Mouse (Mus musculus) CH12.LX (cell line): ENCODE data around the gene Pknox1. TPM values are rescaled to one million over a fixed set of nuclear protein-coding genes. Genes with fewer than 3 reads are reported as not detected.

Source experiments
- DNase-seq: peaks from one replicate; pipeline ENCODE4 v3.0.0-alpha.2; 2013; ENCODE audit errors: extremely low read depth
- H3K27ac ChIP-seq: 2 replicates; pipeline ENCODE4 v1.5.1; 2012; ENCODE audit warnings: low read depth, mild to moderate bottlenecking, control low read depth, moderate library complexity; ENCODE audit not compliant: insufficient read depth
- H3K27me3 ChIP-seq: replicated peaks from 2 replicates; pipeline ENCODE3; 2012; ENCODE audit warnings: inconsistent platforms
- H3K36me3 ChIP-seq, 2 experiments: replicated peaks in 1 of 2; 2 replicates each; pipeline versions ENCODE3 to v1.6.1; 2012; ENCODE audit warnings: inconsistent platforms in 1 of 2, low read length in 1 of 2, mild to moderate bottlenecking in 1 of 2, mixed read lengths in 1 of 2, moderate library complexity in 1 of 2; ENCODE audit not compliant: control insufficient read depth in 1 of 2, insufficient read depth in 1 of 2
- H3K4me1 ChIP-seq, 2 experiments: 2 replicates each; pipeline ENCODE4 v1.6.1; 2012; ENCODE audit warnings: inconsistent platforms in 1 of 2, moderate library complexity in 1 of 2; ENCODE audit not compliant: insufficient read depth in 2 of 2, control insufficient read depth in 1 of 2
- H3K4me2 ChIP-seq: 2 replicates; pipeline ENCODE4 v1.6.1; 2012; ENCODE audit warnings: low read depth, mild to moderate bottlenecking, control low read depth; ENCODE audit not compliant: poor library complexity, insufficient read depth, severe bottlenecking
- H3K4me3 ChIP-seq, 3 experiments: fragments of 150-350 bp in 1 of 3; sonication (generic) in 1 of 3; replicated peaks in 1 of 3; 2 replicates each; pipeline versions ENCODE3 to v1.5.1; 2011 to 2012; ENCODE audit warnings: low read depth in 2 of 3, low read length in 2 of 3, mild to moderate bottlenecking in 2 of 3, moderate library complexity in 2 of 3, control low read depth in 1 of 3, improper control_type of control experiment in 1 of 3, inconsistent platforms in 1 of 3, mixed read lengths in 1 of 3; ENCODE audit not compliant: poor library complexity in 1 of 3
- H3K79me2 ChIP-seq: replicated peaks from 2 replicates; pipeline ENCODE4 v1.6.1; 2012; ENCODE audit warnings: mild to moderate bottlenecking, moderate library complexity; ENCODE audit not compliant: control insufficient read depth, poor library complexity, insufficient read depth, severe bottlenecking; ENCODE audit errors: extremely low read depth
- H3K9ac ChIP-seq: 2 replicates; pipeline ENCODE4 v1.6.1; 2012; ENCODE audit warnings: low read depth, mild to moderate bottlenecking, control low read depth, moderate library complexity; ENCODE audit not compliant: insufficient read depth
- H3K9me3 ChIP-seq: replicated peaks from 2 replicates; pipeline ENCODE3; 2012; ENCODE audit warnings: low read length, inconsistent platforms, mixed read lengths
- BHLHE40 ChIP-seq: IDR thresholded peaks from 2 replicates; pipeline ENCODE4 v1.6.1; 2011; ENCODE audit warnings: mild to moderate bottlenecking, low read depth, low read length, improper control_type of control experiment
- EP300 ChIP-seq: IDR thresholded peaks from 2 replicates; pipeline ENCODE4 v1.6.1; 2011; ENCODE audit warnings: low read length, improper control_type of control experiment
- GABPA ChIP-seq: IDR thresholded peaks from 2 replicates; pipeline ENCODE4 v1.6.1; 2012; ENCODE audit warnings: low read depth, low read length, improper control_type of control experiment, inconsistent platforms; ENCODE audit not compliant: insufficient replicate concordance
- HCFC1 ChIP-seq: IDR thresholded peaks from 2 replicates; pipeline ENCODE4 v1.6.1; 2012; ENCODE audit warnings: low read depth, mild to moderate bottlenecking, inconsistent platforms, low read length, improper control_type of control experiment
- JUND ChIP-seq: conservative IDR thresholded peaks from 2 replicates; pipeline ENCODE4 v1.6.1; 2011; ENCODE audit warnings: low read depth, low read length, improper control_type of control experiment
- KAT2A ChIP-seq: IDR thresholded peaks from 2 replicates; pipeline ENCODE4 v1.6.1; 2012; ENCODE audit warnings: low read length, improper control_type of control experiment, inconsistent platforms; ENCODE audit not compliant: insufficient replicate concordance
- MAX ChIP-seq: IDR thresholded peaks from 2 replicates; pipeline ENCODE4 v1.6.1; 2011; ENCODE audit warnings: low read length, improper control_type of control experiment
- MAZ ChIP-seq: IDR thresholded peaks from 2 replicates; pipeline ENCODE4 v1.6.1; 2012; ENCODE audit warnings: low read depth, mild to moderate bottlenecking, inconsistent platforms, low read length, improper control_type of control experiment, moderate library complexity
- MXI1 ChIP-seq: IDR thresholded peaks from 2 replicates; pipeline ENCODE4 v1.6.1; 2011; ENCODE audit warnings: mild to moderate bottlenecking, low read depth, low read length, improper control_type of control experiment
- NELFE ChIP-seq: IDR thresholded peaks from 2 replicates; pipeline ENCODE4 v1.6.1; 2011; ENCODE audit warnings: low read depth, low read length, improper control_type of control experiment
- PAX5 ChIP-seq: IDR thresholded peaks from 2 replicates; pipeline ENCODE4 v1.6.1; 2012; ENCODE audit warnings: low read length, inconsistent platforms, mixed read lengths
- POLR2A ChIP-seq: IDR thresholded peaks from 2 replicates; pipeline ENCODE4 v1.6.1; 2011; ENCODE audit warnings: low read depth, mild to moderate bottlenecking, improper control_type of control experiment, low read length
- RCOR1 ChIP-seq: conservative IDR thresholded peaks from 2 replicates; pipeline ENCODE4 v1.6.1; 2012; ENCODE audit warnings: low read depth, mild to moderate bottlenecking, inconsistent platforms, low read length, improper control_type of control experiment
- SIN3A ChIP-seq: IDR thresholded peaks from 2 replicates; pipeline ENCODE4 v1.6.1; 2012; ENCODE audit warnings: low read length, improper control_type of control experiment, inconsistent platforms
- TCF12 ChIP-seq: IDR thresholded peaks from 2 replicates; pipeline ENCODE4 v1.6.1; 2014; ENCODE audit warnings: low read depth, mild to moderate bottlenecking, inconsistent platforms, low read length, improper control_type of control experiment
- USF1 ChIP-seq: IDR thresholded peaks from 2 replicates; pipeline ENCODE4 v1.6.1; 2014; ENCODE audit warnings: low read depth, mild to moderate bottlenecking, inconsistent platforms, low read length, improper control_type of control experiment
- ZKSCAN1 ChIP-seq: IDR thresholded peaks from 2 replicates; pipeline ENCODE4 v1.6.1; 2012; ENCODE audit warnings: low read depth, inconsistent platforms, low read length, improper control_type of control experiment, borderline replicate concordance
- dilution Hi-C: fragments of 300-500 bp; cut with MboI; formaldehyde crosslinking; loops from 2 replicates; pipeline ENCODE4 v1.14.3; 2020; ENCODE audit warnings: low sequenced_read_pairs; ENCODE audit not compliant: extremely low pct_unique_long_range_greater_than_20kb, extremely low pct_ligation_motif_present
- in situ Hi-C: fragments of 300-500 bp; cut with MboI; formaldehyde crosslinking; loops from 3 replicates; pipeline ENCODE4 v1.14.3; 2019; ENCODE audit warnings: low sequenced_read_pairs, low pct_ligation_motif_present, low pct_unique_long_range_greater_than_20kb, mixed read lengths
- polyA plus RNA-seq: library from polyadenylated mRNA; unstranded; fragments of >175 nt; gene quantifications from 2 replicates; pipeline ENCODE4 v1.2.1, GENCODE M21; 2012; ENCODE audit warnings: low read depth; ENCODE audit not compliant: insufficient read length
- total RNA-seq, 2 experiments: library from RNA; depleted of rRNA; stranded (reverse); fragments of 300-350 nt in 1 of 2; fragments of >200 nt in 1 of 2; gene quantifications; 2 replicates each; pipeline ENCODE4 v1.2.3; 2012 to 2014

The Pknox1 gene
- total and polyA plus RNA-seq, 3 experiments, result 15.1 to 22.3 (median 20.5) TPM

- no peak for TF ChIP-seq RCOR1
- TF ChIP-seq POLR2A, result no peak
- no peak for TF ChIP-seq TCF12
- no peak for TF ChIP-seq JUND
- no peak for TF ChIP-seq SIN3A
- TF ChIP-seq BHLHE40, result no peak
- Histone ChIP-seq H3K9me3 (no peaks in the 10 kb centered on the region), H3K27ac (no peak overlapping the region), H3K79me2 (no peaks in the 10 kb centered on the region), H3K36me3 (peaks cover 8 to 36% of the 10 kb centered on the region in 2 experiments), H3K9ac (no peak overlapping the region), H3K27me3 (no peaks in the 10 kb centered on the region), H3K4me2 (no peak overlapping the region), H3K4me1 (peaks cover 7 to 13% of the 10 kb centered on the region in 2 experiments), H3K4me3 (no peak overlapping the region)
- no peak for DNase-seq
- in situ Hi-C loops (loop anchor here (10.0 kb wide), 1 partner anchor 489 kb away; no protein-coding TSS in a partner anchor), dilution Hi-C loops (no loop called here)
Observed at GRCm38 (mm10) chr17:31535871-31536629, 28.5 kb upstream of the Pknox1 start.

- peaks cover 0 to 38% of the 10 kb centered on the region in 2 experiments for H3K36me3 ChIP-seq
- H3K4me1 ChIP-seq, result peaks cover 7 to 10% of the 10 kb centered on the region in 2 experiments
- H3K9me3 ChIP-seq, result no peaks in the 10 kb centered on the region
- DNase-seq, result no peak
- H3K27me3 ChIP-seq, result no peaks in the 10 kb centered on the region
- no peak overlapping the region for H3K4me3 ChIP-seq
- TF ChIP-seq PAX5 (no peak), ZKSCAN1 (no peak), JUND (no peak)
- H3K4me2 ChIP-seq, result no peak overlapping the region
- no peak overlapping the region for H3K9ac ChIP-seq
- no peaks in the 10 kb centered on the region for H3K79me2 ChIP-seq
- dilution Hi-C loops, result no loop called here
- H3K27ac ChIP-seq, result no peak overlapping the region
- in situ Hi-C loops, result no loop called here
Observed at GRCm38 (mm10) chr17:31540101-31540500, 24.4 kb upstream of the Pknox1 start.

GRCm38 (mm10) chr17:31540809-31541459 lies 23.6 kb upstream of the Pknox1 start:
- dilution Hi-C loops, result no loop called here
- Histone ChIP-seq H3K4me3 (no peak overlapping the region), H3K4me1 (peaks cover 0 to 2% of the 10 kb centered on the region in 2 experiments; a peak in 3 of 4 replicates), H3K36me3 (peaks cover 0 to 38% of the 10 kb centered on the region in 2 experiments), H3K9ac (no peak overlapping the region), H3K9me3 (no peaks in the 10 kb centered on the region), H3K79me2 (no peaks in the 10 kb centered on the region), H3K27me3 (no peaks in the 10 kb centered on the region), H3K27ac (no peak overlapping the region), H3K4me2 (no peak overlapping the region)
- TF ChIP-seq EP300, result no peak
- TF ChIP-seq BHLHE40, result no peak
- TF ChIP-seq KAT2A, result no peak
- TF ChIP-seq ZKSCAN1, result no peak
- no peak for TF ChIP-seq MXI1
- TF ChIP-seq NELFE, result no peak
- TF ChIP-seq HCFC1, result no peak
- TF ChIP-seq GABPA, result no peak
- no peak for TF ChIP-seq MAX
- no peak for TF ChIP-seq MAZ
- TF ChIP-seq USF1, result no peak
- in situ Hi-C loops, result no loop called here
- DNase-seq, result no peak
